Mouse (Mus musculus) intestine, embryonic 15.5 days (tissue): ENCODE data around the gene Nadk. TPM values are rescaled to one million over a fixed set of nuclear protein-coding genes. Genes with fewer than 3 reads are reported as not detected.

Source experiments
- ATAC-seq: fragments of 200-750 bp; cut with Nextera tagmentation; 2 replicates; pipeline ENCODE4 v1.8.0; 2017; ENCODE audit warnings: moderate TSS enrichment, moderate library complexity
- H3K27ac ChIP-seq: fragments of 300-500 bp; sonication (generic); 2 replicates; pipeline ENCODE4 v1.5.1; 2015; ENCODE audit warnings: mild to moderate bottlenecking, inconsistent platforms
- H3K27me3 ChIP-seq: fragments of 300-500 bp; sonication (generic); replicated peaks from 2 replicates; pipeline ENCODE4 v1.6.1; 2015; ENCODE audit warnings: inconsistent platforms
- H3K36me3 ChIP-seq: fragments of 300-500 bp; sonication (generic); 2 replicates; pipeline ENCODE4 v1.6.1; 2015; ENCODE audit warnings: inconsistent platforms
- H3K4me1 ChIP-seq: fragments of 300-500 bp; sonication (generic); replicated peaks from 2 replicates; pipeline ENCODE4 v1.6.1; 2015; ENCODE audit warnings: inconsistent platforms
- H3K4me2 ChIP-seq: fragments of 300-500 bp; sonication (generic); replicated peaks from 2 replicates; pipeline ENCODE4 v1.6.1; 2015; ENCODE audit warnings: mild to moderate bottlenecking, inconsistent platforms
- H3K4me3 ChIP-seq: fragments of 300-500 bp; sonication (generic); replicated peaks from 2 replicates; pipeline ENCODE4 v1.5.1; 2015; ENCODE audit warnings: inconsistent platforms
- H3K9ac ChIP-seq: fragments of 300-500 bp; sonication (generic); 2 replicates; pipeline ENCODE4 v1.6.1; 2015; ENCODE audit warnings: inconsistent platforms
- H3K9me3 ChIP-seq: fragments of 300-500 bp; sonication (generic); 2 replicates; pipeline ENCODE4 v1.6.1; 2016; ENCODE audit warnings: inconsistent platforms
- WGBS: fragments of 180-500 bp; shearing (Covaris S2); methylation state at CpG from one replicate; pipeline ENCODE4 v1.1.7; 2015; 5-methylcytosine and 5-hydroxymethylcytosine counted together
- polyA plus RNA-seq: library from polyadenylated mRNA; unstranded; fragments of >200 nt; fragmentation: Nextera tagmentation; extraction: Ambion mirVana; gene quantifications from 2 replicates; pipeline ENCODE4 v1.2.1, GENCODE M21; 2015

Gene Nadk
- polyA plus RNA-seq, 1 experiment from 2014 or later: 91.6 TPM

DNA sequence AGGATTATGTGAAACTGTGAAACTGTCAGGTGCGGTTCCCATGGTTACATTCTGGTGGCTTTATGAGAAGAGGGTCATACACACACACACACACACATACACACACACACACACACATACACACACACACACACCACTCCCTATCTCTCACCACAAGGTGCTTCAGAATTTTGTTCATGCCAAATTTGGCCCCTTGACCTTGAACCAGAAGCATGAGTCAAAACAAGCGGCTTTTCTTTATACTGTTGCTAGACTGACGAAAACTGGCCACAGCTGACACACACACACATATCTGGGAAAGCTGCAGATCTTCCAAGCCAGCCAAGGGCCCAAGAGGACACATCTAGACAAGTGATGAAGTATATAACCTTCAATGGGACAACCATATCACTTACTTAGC, 33.6 kb downstream of the Nadk start:
- Histone ChIP-seq H3K4me3 (no peak overlapping the region), H3K9me3 (no peaks in the 10 kb centered on the region), H3K27ac (no peak overlapping the region), H3K9ac (no peak overlapping the region), H3K4me2 (no peak overlapping the region), H3K27me3 (no peaks in the 10 kb centered on the region), H3K36me3 (no peaks in the 10 kb centered on the region), H3K4me1 (no peaks in the 10 kb centered on the region)
- 75% methylated on average over 3 of the region's 3 CpGs for WGBS
- ATAC-seq: no peak

DNA sequence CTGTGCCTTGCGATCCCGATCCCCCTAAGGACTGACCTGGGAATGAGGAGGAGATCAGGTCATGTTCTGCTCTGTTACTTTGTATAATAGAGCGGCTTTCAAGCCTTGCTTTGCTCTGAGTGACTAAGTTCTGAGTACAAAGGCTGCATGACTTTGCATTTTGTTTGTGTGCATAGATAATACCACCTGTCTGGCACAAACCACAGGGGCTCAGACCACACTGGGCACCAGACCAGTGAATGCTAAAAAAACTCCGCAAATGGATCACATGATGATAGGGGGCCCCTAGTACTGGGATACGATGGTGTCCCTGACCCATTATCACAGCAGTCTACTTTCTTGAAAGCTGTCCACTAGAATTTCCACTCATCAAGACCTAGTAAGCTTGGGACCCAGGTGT, 34.4 kb downstream of the Nadk start:
- Histone ChIP-seq H3K9ac (no peak overlapping the region), H3K4me1 (no peaks in the 10 kb centered on the region), H3K27me3 (no peaks in the 10 kb centered on the region), H3K36me3 (no peaks in the 10 kb centered on the region), H3K9me3 (no peaks in the 10 kb centered on the region), H3K4me2 (no peak overlapping the region), H3K4me3 (no peak overlapping the region), H3K27ac (no peak overlapping the region)
- ATAC-seq: no peak
- 77% methylated on average over 5 of the region's 5 CpGs for WGBS

GRCm38 (mm10) chr4:155598536-155598935, 36.4 kb downstream of the Nadk start:
- no peaks in the 10 kb centered on the region for H3K27me3 ChIP-seq
- H3K9me3 ChIP-seq: no peaks in the 10 kb centered on the region
- no peak overlapping the region for H3K9ac ChIP-seq
- H3K36me3 ChIP-seq: no peaks in the 10 kb centered on the region
- no peak for ATAC-seq
- H3K4me3 ChIP-seq: no peak overlapping the region
- H3K4me2 ChIP-seq: no peak overlapping the region
- no peaks in the 10 kb centered on the region for H3K4me1 ChIP-seq
- no peak overlapping the region for H3K27ac ChIP-seq
- 21% methylated on average over 20 of the region's 20 CpGs for WGBS

DNA sequence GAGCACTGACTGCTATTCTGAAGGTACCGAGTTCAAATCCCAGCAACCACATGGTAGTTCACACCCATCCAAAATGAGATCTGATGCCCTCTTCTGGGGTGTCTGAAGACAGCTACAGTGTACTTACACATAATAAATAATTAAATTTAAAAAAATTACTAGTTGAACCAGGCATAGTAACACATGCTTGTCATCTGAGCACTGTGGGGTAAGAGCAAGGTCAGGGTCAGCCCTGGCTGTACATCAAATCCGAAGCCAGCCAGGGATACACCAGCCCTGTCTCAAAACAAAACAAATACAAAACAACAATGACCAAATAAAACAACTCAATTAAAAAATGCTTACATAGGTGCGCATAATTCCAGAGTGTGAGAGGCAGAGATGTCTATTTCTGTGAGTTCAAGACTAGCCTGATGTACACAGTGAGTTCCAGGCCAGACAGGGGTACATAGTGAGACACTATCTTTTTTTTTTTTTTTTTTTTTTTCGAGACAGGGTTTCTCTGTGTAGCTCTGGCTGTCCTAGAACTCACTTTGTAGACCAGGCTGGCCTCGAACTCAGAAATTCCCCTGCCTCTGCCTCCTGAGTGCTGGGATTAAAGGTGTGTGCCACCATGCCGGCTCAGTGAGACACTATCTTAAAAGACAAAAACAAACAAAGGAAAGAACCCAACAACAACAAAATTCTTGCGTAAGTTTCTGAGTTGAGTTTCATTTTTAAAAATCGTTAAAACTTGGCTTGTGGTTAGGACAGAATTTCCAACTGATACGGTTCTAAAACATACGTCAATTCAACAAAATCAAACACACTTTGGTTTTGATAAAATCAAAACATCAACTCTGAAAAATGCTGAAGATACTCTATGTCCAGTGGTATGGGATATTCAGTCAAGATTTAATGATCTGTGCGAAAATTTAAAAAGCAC, 38.0 kb downstream of the Nadk start:
- no peak for ATAC-seq
- Histone ChIP-seq H3K9me3 (no peaks in the 10 kb centered on the region), H3K4me2 (peak overlapping the region; percentile 89), H3K36me3 (no peaks in the 10 kb centered on the region), H3K4me3 (peak overlapping the region; percentile 85), H3K27ac (peak overlapping the region; percentile 99; the same call in 1 of the 2 replicates), H3K4me1 (no peaks in the 10 kb centered on the region), H3K27me3 (no peaks in the 10 kb centered on the region), H3K9ac (no peak overlapping the region)
- WGBS: 81% methylated on average over 11 of the region's 11 CpGs

DNA sequence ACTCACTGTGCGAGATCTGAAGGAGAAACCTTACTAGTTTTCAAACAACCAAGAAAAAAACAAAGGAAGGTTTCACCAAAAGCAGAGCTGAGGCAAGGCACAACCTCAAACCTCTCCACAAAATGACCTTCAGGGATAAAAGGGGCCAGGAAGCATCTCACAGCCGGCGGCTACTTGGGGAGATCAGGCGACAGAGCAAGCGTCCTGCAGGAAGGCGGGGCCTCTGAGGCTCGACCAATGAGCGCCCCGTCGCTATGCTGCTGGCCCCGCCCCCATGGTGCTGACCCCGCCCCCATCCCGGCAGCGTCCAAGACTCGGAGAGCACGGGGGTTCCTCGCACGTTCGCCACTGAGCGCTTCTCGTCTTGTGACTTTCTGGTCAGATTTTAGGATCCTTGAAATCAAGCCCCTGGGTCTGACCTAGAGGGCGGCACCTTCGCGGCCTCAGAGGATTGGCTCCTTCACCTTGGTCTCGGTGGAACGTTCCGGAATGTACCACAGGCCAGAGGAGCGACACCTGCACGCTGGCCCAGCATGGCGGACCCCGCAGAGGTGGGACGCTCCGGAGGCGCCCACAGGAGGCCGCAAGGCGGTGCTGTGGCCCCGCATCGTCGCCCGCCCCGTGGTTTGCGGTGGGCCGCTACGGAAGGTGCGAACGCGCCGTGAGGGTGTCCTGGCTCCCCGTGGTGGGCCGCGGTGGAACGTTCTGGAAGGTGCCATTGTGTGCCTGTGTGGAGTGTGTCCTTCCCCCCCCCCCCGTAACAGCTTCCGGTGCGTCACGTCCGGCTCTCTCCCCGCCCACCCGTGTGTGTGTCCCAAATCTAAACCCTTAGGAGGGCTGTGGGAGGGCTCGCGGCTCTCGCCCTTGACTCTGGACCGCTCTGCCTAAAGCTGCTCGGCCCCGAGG, 39.2 kb downstream of the Nadk start, which contains the start of gene Slc35e2:
Gene Slc35e2 (plus strand): TSS at position 326 of the 906 bp plus-strand sequence.
- Histone ChIP-seq H3K27ac (peak within 1 kb of the TSS; percentile 99), H3K9ac (peak within 1 kb of the TSS; percentile 93), H3K4me1 (no peaks in the 10 kb centered on the region), H3K4me2 (peak within 1 kb of the TSS; percentile 89), H3K27me3 (no peaks in the 10 kb centered on the region), H3K9me3 (no peaks in the 10 kb centered on the region), H3K36me3 (0 out of 2 replicates have a peak, but pooled peaks cover 5% of the 10 kb centered on the region), H3K4me3 (peak within 1 kb of the TSS; percentile 85)
- ATAC-seq: peak; percentile 96
- under 1% methylated on average over 65 of the region's 65 CpGs for WGBS

- H3K9ac ChIP-seq: peak overlapping the region; percentile 93
- peak overlapping the region; percentile 85 for H3K4me3 ChIP-seq
- no peaks in the 10 kb centered on the region for H3K27me3 ChIP-seq
- no peaks in the 10 kb centered on the region for H3K9me3 ChIP-seq
- 0 out of 2 replicates have a peak, but pooled peaks cover 5% of the 10 kb centered on the region for H3K36me3 ChIP-seq
- 1% methylated on average over 31 of the region's 31 CpGs for WGBS
- H3K27ac ChIP-seq: peak overlapping the region; percentile 99
- peak overlapping the region; percentile 89 for H3K4me2 ChIP-seq
- no peaks in the 10 kb centered on the region for H3K4me1 ChIP-seq
- ATAC-seq: peak; percentile 23
These were observed 39.8 kb downstream of the Nadk start for GRCm38 (mm10) chr4:155601997-155602456.

GRCm38 (mm10) chr4:155602753-155603152, 40.6 kb downstream of the Nadk start:
- WGBS: 78% methylated on average over 1 of the region's 1 CpGs
- no peaks in the 10 kb centered on the region for H3K9me3 ChIP-seq
- ATAC-seq: no peak
- 0 out of 2 replicates have a peak, but pooled peaks cover 5% of the 10 kb centered on the region for H3K36me3 ChIP-seq
- H3K27ac ChIP-seq: no peak overlapping the region
- H3K27me3 ChIP-seq: no peaks in the 10 kb centered on the region
- peak overlapping the region; percentile 85 for H3K4me3 ChIP-seq
- peak overlapping the region; percentile 89 for H3K4me2 ChIP-seq
- H3K4me1 ChIP-seq: no peaks in the 10 kb centered on the region
- no peak overlapping the region for H3K9ac ChIP-seq

DNA sequence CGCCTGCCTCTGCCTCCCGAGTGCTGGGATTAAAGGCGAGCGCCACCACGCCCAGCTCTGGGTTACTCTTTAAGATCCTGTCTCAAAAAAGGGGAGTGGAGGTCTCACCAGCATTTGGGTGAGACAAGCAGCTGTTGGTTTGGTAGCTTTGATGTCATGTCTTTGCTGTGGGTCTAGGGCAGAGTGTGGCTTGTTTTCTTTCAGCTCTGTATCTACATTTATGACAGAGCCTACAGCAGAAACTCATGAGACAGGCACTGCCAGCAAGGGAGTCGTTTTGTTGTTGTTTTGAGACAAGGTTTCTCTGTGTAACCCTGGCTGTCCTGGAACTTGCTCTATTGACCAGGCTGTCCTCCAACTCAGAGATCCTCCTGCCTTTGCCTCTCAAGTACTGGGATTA, 41.6 kb downstream of the Nadk start:
- WGBS: 92% methylated on average over 6 of the region's 6 CpGs
- Histone ChIP-seq H3K27me3 (no peaks in the 10 kb centered on the region), H3K4me2 (no peak overlapping the region), H3K9me3 (no peaks in the 10 kb centered on the region), H3K4me3 (no peak overlapping the region), H3K36me3 (0 out of 2 replicates have a peak, but pooled peaks cover 5% of the 10 kb centered on the region), H3K4me1 (no peaks in the 10 kb centered on the region), H3K9ac (no peak overlapping the region), H3K27ac (no peak overlapping the region)
- ATAC-seq: no peak

DNA sequence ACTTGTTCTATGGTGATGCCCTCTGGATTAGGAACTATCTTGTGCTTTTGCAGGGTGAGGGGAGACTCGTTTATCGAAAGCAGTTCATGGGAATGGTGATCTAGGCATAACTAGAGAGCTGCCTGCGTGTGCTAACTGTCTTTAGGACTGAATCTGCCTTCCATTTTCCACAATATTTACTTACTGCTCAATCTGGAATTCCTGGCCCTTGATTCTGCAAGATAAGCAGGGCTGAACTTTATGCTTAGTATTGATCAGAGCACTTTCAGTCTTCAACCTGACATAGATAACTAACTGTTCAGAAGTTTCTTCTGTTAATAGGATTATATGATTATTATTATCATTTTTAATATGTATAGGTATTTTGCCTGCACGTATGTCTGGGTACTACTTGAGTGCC, 43.0 kb downstream of the Nadk start:
- no peak for ATAC-seq
- no peak overlapping the region for H3K27ac ChIP-seq
- H3K27me3 ChIP-seq: no peaks in the 10 kb centered on the region
- 0 out of 2 replicates have a peak, but pooled peaks cover 6% of the 10 kb centered on the region for H3K36me3 ChIP-seq
- no peak overlapping the region for H3K4me2 ChIP-seq
- H3K9ac ChIP-seq: no peak overlapping the region
- no peaks in the 10 kb centered on the region for H3K4me1 ChIP-seq
- H3K9me3 ChIP-seq: no peaks in the 10 kb centered on the region
- H3K4me3 ChIP-seq: no peak overlapping the region
- 78% methylated on average over 4 of the region's 4 CpGs for WGBS

DNA sequence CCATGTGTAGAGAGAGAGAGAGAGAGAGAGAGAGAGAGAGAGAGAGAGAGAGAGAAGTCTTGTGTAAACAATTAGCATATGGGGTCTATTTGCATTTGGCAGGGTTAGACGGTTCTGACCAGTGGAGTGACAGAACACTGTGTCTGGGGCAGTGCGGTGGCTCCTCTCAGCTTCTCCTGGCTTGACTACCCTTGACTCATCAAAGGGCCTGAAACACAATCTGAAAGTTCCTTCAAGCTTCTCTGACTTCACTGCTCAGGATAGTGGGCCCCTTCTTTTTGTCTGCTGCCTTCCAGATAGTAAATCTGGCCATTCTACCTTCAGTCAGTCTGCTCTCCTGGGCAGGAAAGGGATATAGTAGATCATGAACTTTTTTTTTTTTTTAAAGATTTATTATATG, 44.6 kb downstream of the Nadk start:
- no peak overlapping the region for H3K27ac ChIP-seq
- H3K27me3 ChIP-seq: no peaks in the 10 kb centered on the region
- no peaks in the 10 kb centered on the region for H3K9me3 ChIP-seq
- no peak overlapping the region for H3K9ac ChIP-seq
- ATAC-seq: no peak
- H3K36me3 ChIP-seq: peaks cover 15% of the 10 kb centered on the region; the same call in 1 of the 2 replicates
- no peak overlapping the region for H3K4me2 ChIP-seq
- no peak overlapping the region for H3K4me3 ChIP-seq
- no peaks in the 10 kb centered on the region for H3K4me1 ChIP-seq
- WGBS: 54% methylated on average over 2 of the region's 2 CpGs

DNA sequence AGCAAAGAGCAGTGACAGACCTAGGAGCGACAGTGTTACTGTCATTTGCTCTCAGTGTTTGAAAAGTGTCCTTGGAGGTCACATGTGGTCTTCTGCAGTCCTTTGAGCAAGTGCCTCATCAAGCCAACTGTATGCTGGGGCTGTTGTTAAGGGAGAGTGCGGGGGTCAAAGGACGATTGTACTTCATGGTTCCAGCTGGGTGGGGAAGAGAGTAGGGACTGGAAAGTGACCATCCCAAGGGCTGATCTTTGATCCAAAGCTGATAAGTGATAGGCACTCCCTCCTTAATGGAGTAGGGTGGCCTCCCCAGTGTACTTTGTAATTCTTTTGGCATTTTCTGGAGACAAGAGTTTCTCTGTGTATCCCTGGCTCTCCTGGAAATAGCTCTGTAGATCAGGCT, 49.7 kb downstream of the Nadk start:
- H3K36me3 ChIP-seq: peaks cover 31% of the 10 kb centered on the region
- no peak overlapping the region for H3K4me3 ChIP-seq
- H3K27me3 ChIP-seq: no peaks in the 10 kb centered on the region
- peak; percentile 73 for ATAC-seq
- 0 out of 2 replicates have a peak overlapping the region, but pooled peaks have one; percentile 17 for H3K27ac ChIP-seq
- H3K9me3 ChIP-seq: no peaks in the 10 kb centered on the region
- WGBS: 91% methylated on average over 3 of the region's 3 CpGs
- H3K9ac ChIP-seq: no peak overlapping the region
- no peaks in the 10 kb centered on the region for H3K4me1 ChIP-seq
- H3K4me2 ChIP-seq: no peak overlapping the region

- Histone ChIP-seq H3K4me1 (no peaks in the 10 kb centered on the region), H3K27ac (no peak overlapping the region), H3K9me3 (no peaks in the 10 kb centered on the region), H3K4me3 (no peak overlapping the region), H3K9ac (no peak overlapping the region), H3K4me2 (no peak overlapping the region), H3K27me3 (no peaks in the 10 kb centered on the region), H3K36me3 (peaks cover 38% of the 10 kb centered on the region)
- no peak for ATAC-seq
- 94% methylated on average over 3 of the region's 3 CpGs for WGBS
These were observed 51.1 kb downstream of the Nadk start for GRCm38 (mm10) chr4:155613264-155613663.
